Mouse (Mus musculus) induced T-regulatory cell, adult 2 months (primary cell): ENCODE data around the gene Gm42906.

Source experiments
- DNase-seq: peaks from one replicate; pipeline ENCODE4 v3.0.0-alpha.2; 2012; ENCODE audit warnings: low read depth

The Gm42906 gene

DNA sequence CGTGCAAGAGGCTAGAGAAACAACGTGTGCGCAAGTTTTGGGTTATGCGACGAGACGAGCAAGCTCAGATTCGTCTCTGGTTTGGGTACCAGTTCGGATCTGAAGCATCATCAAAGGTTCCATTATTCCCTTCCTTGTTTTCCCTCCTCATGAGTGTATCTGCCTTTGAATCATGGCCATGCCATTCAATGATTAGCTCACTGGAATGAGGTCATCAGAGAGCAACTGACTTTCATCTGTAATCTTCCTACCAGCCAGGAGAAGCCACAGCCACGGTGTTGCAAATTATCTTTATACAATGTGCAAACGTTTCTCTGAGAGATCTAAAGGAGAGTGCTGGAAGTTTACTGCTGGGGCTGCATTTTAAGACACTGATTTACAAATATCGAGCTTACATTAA is 240.6 kb downstream of the Gm42906 start:
- DNase-seq = no peak

GRCm38 (mm10) chr5:151185286-151185856 is 242.6 kb downstream of the Gm42906 start:
- no peak for DNase-seq

DNA sequence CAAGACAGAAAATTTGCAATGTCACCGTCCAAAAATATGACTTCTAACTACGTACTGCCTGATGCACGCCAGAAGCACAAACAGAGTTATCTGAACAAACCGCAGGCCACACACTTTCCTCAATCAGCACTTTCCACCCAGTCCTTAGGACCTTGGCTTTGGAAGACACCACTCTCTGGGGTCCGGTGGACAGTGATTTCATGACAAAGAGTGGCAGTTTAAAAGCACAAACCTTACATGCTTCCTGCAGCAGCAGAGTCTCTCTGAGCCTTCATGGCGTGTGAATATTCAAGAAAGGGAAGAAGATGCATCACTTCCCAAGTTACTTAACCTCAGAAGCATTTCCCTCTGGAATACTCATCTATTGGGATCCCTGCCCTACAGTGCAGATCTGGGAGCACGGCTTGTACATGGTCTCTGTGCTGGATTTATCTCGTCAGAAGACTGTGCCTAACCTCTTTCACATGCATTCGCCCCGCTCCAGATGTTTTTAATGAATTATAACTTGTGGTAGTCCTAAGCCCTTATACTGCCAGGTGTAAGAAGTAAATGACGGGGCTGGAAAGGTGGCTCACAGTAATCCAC is 244.2 kb downstream of the Gm42906 start:
- DNase-seq = no peak

DNA sequence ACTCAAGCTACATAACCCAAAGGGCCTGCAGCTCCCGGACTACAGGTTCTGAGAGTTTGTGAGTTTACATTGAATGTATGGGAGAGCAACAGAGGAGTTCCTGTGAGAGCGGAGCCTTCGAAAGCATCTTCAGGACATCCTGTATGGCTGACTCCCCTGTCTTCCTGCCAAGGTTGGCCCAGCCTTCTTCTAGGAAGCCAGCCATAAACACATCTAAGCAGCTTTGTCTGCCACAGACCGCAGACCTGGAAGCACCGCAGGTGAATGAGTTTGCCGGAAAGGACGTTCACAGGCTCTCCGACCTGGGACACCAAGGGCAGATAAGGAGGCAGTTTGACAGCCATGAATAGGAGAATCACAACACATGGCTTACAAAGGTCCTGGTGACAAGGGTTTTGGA is 246.7 kb downstream of the Gm42906 start:
- no peak for DNase-seq

DNA sequence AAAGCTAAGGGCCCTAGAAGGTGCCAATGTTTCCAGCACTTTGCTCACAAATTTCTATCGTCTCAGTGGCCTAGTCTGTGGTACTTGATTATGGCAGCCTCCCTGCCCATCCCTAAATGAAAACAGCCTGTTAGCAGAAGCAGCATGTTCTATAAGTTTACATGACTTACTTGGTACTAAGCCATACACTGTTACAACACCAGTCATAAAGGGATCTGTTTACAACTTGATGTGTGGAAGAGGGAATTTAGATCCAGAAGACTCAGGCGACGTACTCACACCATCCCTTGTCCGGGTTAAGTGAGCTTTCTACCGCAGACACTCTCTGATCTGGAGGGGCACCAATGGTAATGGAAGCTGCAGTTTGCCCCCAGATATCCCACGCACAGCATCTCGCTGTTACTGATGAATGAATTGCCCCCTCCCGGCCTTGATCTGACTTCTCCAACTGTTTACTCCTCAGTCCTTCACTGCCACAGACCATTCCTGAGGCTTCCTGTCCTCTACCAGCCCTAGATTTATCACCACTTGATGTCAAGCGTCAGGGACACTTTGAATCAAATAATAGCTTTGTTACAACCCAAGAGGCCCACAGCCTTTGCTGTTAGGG is 247.7 kb downstream of the Gm42906 start:
- DNase-seq = no peak

GRCm38 (mm10) chr5:151177171-151177570 is 250.8 kb downstream of the Gm42906 start:
- no peak for DNase-seq

DNA sequence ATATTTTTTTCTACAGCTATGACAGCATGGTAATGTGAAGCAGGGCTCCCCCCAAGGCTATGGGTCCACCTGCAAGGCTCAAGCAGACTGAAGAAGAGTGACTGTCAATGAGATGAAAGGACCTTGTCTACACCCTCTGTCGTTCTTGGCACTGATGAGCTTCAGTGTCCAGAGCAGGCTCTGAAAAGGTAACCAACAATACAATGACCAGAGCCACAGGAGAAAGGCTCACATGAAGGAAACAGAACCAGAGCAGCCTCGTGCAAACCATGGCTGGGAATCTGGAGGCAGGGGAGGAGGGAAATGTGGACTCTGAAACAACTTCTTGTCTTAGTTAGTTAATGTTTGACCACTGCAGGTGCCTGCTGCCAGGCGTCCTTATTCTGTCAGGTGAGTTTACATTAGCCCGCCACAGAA is 252.1 kb downstream of the Gm42906 start:
- DNase-seq = no peak

- DNase-seq = no peak
Measured at GRCm38 (mm10) chr5:151174485-151175460, 253.2 kb downstream of the Gm42906 start.

GRCm38 (mm10) chr5:151173774-151174173 is 254.2 kb downstream of the Gm42906 start:
- DNase-seq = no peak

GRCm38 (mm10) chr5:151170168-151170750 is 257.7 kb downstream of the Gm42906 start:
- no peak for DNase-seq

DNA sequence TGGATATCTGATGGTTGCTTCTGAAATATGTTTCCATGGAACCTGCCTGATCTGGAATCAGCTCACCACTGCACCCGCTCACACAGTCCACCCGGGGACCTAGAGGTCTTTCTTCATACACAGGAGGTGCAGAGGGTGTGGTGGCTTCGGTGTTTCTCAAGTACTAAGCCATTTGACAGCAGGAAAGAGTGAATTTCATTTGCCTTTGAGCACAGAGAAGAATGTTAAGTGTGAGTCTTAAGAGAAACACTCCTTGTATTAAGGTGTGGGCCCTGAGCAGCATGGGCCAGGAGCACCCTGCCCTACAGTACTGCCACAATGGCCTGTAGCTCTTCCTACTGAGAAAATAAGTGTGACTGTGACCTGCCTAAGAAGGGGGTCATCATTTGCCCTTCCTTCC is 259.8 kb downstream of the Gm42906 start:
- DNase-seq = no peak

- no peak for DNase-seq
Measured at GRCm38 (mm10) chr5:151167641-151168040, 260.3 kb downstream of the Gm42906 start.

DNA sequence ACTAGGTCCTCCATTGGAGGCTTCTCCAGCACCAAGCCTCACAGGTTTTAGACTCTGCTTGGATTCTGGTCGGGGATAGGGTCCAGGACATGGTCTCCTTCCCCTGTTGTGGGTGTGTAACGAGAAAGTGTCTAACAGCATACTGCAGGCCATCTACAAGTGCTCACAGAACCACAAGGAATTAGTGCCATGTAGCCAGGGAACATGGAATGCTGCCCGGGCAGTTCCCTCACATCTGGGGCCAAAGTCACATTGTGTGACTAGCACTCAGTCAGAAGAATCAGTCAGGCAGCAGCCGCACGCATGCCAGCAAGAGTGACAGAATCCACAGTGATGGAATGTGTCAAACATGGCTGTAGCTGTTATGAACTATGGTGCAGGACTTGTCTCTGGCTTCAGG is 261.7 kb downstream of the Gm42906 start:
- no peak for DNase-seq

DNA sequence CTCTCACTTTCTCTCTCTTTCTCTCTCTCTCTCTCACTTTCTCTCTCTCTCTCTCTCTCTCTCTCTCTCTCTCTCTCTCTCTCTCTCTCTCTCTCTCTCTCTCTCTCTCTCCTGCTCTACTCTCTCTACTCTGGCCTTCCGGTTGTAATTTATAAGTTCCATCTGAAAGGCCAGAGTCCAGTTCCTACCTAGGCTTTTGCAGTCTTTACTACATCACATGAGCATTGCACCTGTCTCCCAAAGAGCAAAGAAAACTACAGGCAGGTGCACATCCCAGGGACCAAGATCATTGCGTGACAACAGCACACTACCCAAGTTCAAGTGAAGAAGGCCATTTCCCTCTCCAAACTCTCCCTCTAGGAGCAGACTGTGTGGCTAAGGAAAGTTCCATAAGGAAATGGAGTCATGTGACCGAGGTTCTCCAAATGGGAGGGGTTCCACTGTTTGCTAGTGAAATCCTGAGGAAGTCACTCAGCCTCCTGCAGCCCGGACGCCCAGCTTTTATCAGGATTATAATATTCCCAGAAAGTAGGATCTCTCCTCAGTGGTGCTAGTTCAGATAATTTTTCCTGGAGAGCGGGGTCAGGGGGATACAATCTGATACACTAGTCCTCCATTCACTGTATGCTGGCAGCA is 262.5 kb downstream of the Gm42906 start:
- DNase-seq = no peak

GRCm38 (mm10) chr5:151164815-151165214 is 263.1 kb downstream of the Gm42906 start:
- DNase-seq = no peak

GRCm38 (mm10) chr5:151162642-151163041 is 265.3 kb downstream of the Gm42906 start:
- DNase-seq = no peak

- no peak for DNase-seq
Measured at GRCm38 (mm10) chr5:151155247-151155646, 272.7 kb downstream of the Gm42906 start.

DNA sequence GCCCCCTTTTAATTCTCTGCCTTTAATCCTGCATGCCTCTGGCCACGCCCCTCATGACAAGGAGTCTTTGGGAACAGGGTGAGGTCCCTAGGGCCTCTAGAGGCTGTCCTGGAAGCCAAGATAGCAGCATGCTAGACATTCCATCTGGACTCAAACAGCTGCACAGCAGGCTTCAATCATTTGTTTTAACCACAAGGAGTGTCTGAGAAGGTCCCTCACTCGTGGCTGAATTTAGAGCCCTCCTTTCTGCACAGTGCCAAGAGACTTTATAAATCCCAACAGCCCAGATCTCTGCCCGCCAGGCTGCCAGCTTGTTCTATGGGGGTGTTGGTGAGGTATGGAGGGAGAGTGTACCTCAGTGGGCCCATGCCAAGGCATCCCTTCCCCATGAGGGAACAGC is 273.2 kb downstream of the Gm42906 start:
- DNase-seq = no peak

- DNase-seq = no peak
Measured at GRCm38 (mm10) chr5:151154030-151154429, 273.9 kb downstream of the Gm42906 start.

- no peak for DNase-seq
Measured at GRCm38 (mm10) chr5:151151549-151151948, 276.4 kb downstream of the Gm42906 start.

GRCm38 (mm10) chr5:151149509-151149908 is 278.5 kb downstream of the Gm42906 start:
- DNase-seq = no peak

DNA sequence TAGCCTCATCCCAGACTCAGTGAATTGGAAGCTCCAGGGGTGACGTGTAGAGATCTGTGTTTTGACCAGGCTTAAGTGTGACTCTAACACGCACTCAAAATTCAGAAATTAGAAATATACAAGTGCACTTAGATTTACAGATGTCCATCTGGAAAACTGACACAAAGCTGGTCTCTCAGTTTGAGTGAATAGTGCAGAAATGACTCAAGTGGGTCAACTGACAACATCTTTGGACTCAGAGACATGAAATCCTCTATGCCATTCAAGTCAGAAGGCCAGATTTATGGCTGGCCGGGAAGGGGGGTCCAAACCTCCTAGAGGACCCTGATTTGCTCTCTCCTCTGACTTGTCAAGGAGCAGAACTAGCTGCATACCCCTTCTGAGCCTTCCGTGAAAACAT is 279.9 kb downstream of the Gm42906 start:
- no peak for DNase-seq
